Mouse (Mus musculus): ENCODE data around the gene Col5a1.

DNA sequence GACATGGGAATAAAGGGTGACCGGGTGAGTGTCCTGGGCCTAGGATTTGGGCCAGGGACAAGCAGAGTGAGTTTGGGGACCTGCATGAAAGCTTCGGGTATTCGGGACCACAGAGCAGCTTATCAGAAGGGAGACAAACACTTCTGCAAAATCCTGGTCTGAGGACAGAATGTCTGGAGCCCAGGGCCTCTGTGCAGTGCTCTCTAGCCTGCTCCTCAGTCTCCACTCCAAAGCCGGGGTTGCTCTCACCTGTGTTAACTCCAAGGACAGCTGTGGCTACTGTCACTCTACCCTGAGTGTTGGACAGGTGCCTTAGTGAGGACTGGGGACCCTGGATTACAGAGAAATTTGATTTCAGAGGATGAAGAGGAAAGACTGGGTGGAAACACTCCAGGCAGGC lies 100.5 kb downstream of the Col5a1 start:
- TF ChIP-seq CTCF (IDR thresholded peaks at IDR 0.05; ENCODE audit: control insufficient read depth, insufficient read depth, insufficient read length) (no peak), USF1 (IDR thresholded peaks at IDR 0.05; ENCODE audit: low read depth) (no peak)

Data from C2C12 (cell line).